Mouse (Mus musculus) midbrain, embryonic 12.5 days (tissue): ENCODE measurements around the gene Ppp1r2. TPM values are rescaled to one million over a fixed set of nuclear protein-coding genes. Genes with fewer than 3 reads are reported as not detected.

Experiments
- microRNA-seq: library from miRNA; unstranded; fragments of <30 nt; microRNA quantifications from one replicate; pipeline ENCODE4, GENCODE M21; 2017
- polyA plus RNA-seq: library from polyadenylated mRNA; unstranded; fragments of >200 nt; fragmentation: Nextera tagmentation; extraction: Ambion mirVana; gene quantifications from 2 replicates; pipeline ENCODE4 v1.2.1, GENCODE M21; 2016

Ppp1r2 gene
- polyA plus RNA-seq, 1 experiment from 2014 or later, result 98.6 TPM

Small RNAs within 50 kb of the gene (microRNA-seq; reads per million reads assigned to microRNA genes)
- gene Gm27415, result not detected

Other genes starting within 250 kb of the Ppp1r2 start
- 13.9 and 14.6 TPM in 2 replicates for gene Xxylt1, start 193.8 kb downstream of the Ppp1r2 start, polyA plus RNA-seq
- 22.8 and 24.4 TPM in 2 replicates for gene Acap2, start 74.0 kb downstream of the Ppp1r2 start, polyA plus RNA-seq
- 59.5 and 77.2 TPM in 2 replicates for gene Apod, start 39.5 kb upstream of the Ppp1r2 start, polyA plus RNA-seq
- 34.9 and 36.2 TPM in 2 replicates for gene Bdh1, start 147.0 kb upstream of the Ppp1r2 start, polyA plus RNA-seq